Mouse (Mus musculus) intestine, embryonic 14.5 days (tissue): Measurements from ENCODE around the gene Ccdc137. TPM values are rescaled to one million over a fixed set of nuclear protein-coding genes. Genes with fewer than 3 reads are reported as not detected.
A peak's percentile ranks its signal among the peaks of the same experiment; 100 is the strongest.

Experiments
- ATAC-seq: fragments of 200-750 bp; cut with Nextera tagmentation; replicated peaks from 2 replicates; pipeline ENCODE4 v1.8.0; 2017; ENCODE audit warnings: low read depth, moderate number of reproducible peaks, moderate TSS enrichment, moderate library complexity; ENCODE audit not compliant: low FRiP score, low TSS enrichment
- DNase-seq: peaks from one replicate; pipeline ENCODE4 v3.0.0-alpha.2; 2018; ENCODE audit warnings: low spot score
- H3K27ac ChIP-seq: fragments of 300-500 bp; sonication (generic); 2 replicates; pipeline ENCODE4 v1.5.1; 2014; ENCODE audit warnings: low read depth, mild to moderate bottlenecking, control low read depth
- H3K27me3 ChIP-seq: fragments of 300-500 bp; sonication (generic); replicated peaks from 2 replicates; pipeline ENCODE4 v1.6.1; 2014; ENCODE audit warnings: low read length, control low read depth; ENCODE audit not compliant: control insufficient read depth, insufficient read depth
- H3K36me3 ChIP-seq: fragments of 300-500 bp; sonication (generic); 2 replicates; pipeline ENCODE4 v1.6.1; 2014; ENCODE audit warnings: low read length, control low read depth; ENCODE audit not compliant: control insufficient read depth, insufficient read depth
- H3K4me1 ChIP-seq: fragments of 300-500 bp; sonication (generic); replicated peaks from 2 replicates; pipeline ENCODE4 v1.6.1; 2014; ENCODE audit warnings: low read length, control low read depth, mixed read lengths; ENCODE audit not compliant: control insufficient read depth, insufficient read depth
- H3K4me2 ChIP-seq: fragments of 300-500 bp; sonication (generic); 2 replicates; pipeline ENCODE4 v1.6.1; 2014; ENCODE audit warnings: low read length
- H3K4me3 ChIP-seq: fragments of 300-500 bp; sonication (generic); 2 replicates; pipeline ENCODE4 v1.5.1; 2014; ENCODE audit warnings: low read depth, low read length, control low read depth, mixed read lengths
- H3K9ac ChIP-seq: fragments of 300-500 bp; sonication (generic); 2 replicates; pipeline ENCODE4 v1.6.1; 2014; ENCODE audit warnings: mild to moderate bottlenecking, low read length
- H3K9me3 ChIP-seq: fragments of 300-500 bp; sonication (generic); 2 replicates; pipeline ENCODE4 v1.6.1; 2016; ENCODE audit warnings: low read length, control low read depth; ENCODE audit not compliant: control insufficient read depth
- WGBS: fragments of 180-500 bp; shearing (Covaris S2); extraction: QIAGEN DNeasy Blood & Tissue Kit; methylation state at CpG from one replicate; pipeline ENCODE4 v1.1.7; 2014; 5-methylcytosine and 5-hydroxymethylcytosine counted together
- polyA plus RNA-seq: library from polyadenylated mRNA; unstranded; fragments of >200 nt; fragmentation: Nextera tagmentation; extraction: Ambion mirVana; gene quantifications from 2 replicates; pipeline ENCODE4 v1.2.1, GENCODE M21; 2014

The Ccdc137 gene
- polyA plus RNA-seq, 1 experiment from 2014 or later, result 31.2 TPM

GRCm38 (mm10) chr11:120467051-120467735 lies 9.3 kb downstream of the Ccdc137 start, which contains the start of gene Arl16:
Gene Arl16 (minus strand): TSS chr11:120467607.
- H3K9ac ChIP-seq, result peak within 1 kb of the TSS; percentile 83
- peak within 1 kb of the TSS; percentile 100 for H3K4me3 ChIP-seq
- peak within 1 kb of the TSS; percentile 64 for H3K27ac ChIP-seq
- H3K27me3 ChIP-seq, result no peaks in the 10 kb centered on the region
- H3K4me2 ChIP-seq, result peak within 1 kb of the TSS; percentile 97
- no peaks in the 10 kb centered on the region for H3K9me3 ChIP-seq
- H3K4me1 ChIP-seq, result peaks cover 18% of the 10 kb centered on the region
- WGBS, result under 1% methylated on average over 54 of the region's 54 CpGs
- DNase-seq (peak; percentile 97), ATAC-seq (peak; percentile 99)
- peaks cover 48% of the 10 kb centered on the region for H3K36me3 ChIP-seq

GRCm38 (mm10) chr11:120467736-120468092 lies 9.8 kb downstream of the Ccdc137 start:
- DNase-seq (no peak), ATAC-seq (no peak; the same call in 1 of the 2 replicates)
- Histone ChIP-seq H3K4me2 (peak overlapping the region; percentile 96), H3K27me3 (no peaks in the 10 kb centered on the region), H3K36me3 (peaks cover 48% of the 10 kb centered on the region), H3K9me3 (no peaks in the 10 kb centered on the region), H3K27ac (no peak overlapping the region), H3K9ac (peak overlapping the region; percentile 83), H3K4me1 (peaks cover 18% of the 10 kb centered on the region), H3K4me3 (peak overlapping the region; percentile 100)
- 1% methylated on average over 32 of the region's 33 CpGs for WGBS

DNA sequence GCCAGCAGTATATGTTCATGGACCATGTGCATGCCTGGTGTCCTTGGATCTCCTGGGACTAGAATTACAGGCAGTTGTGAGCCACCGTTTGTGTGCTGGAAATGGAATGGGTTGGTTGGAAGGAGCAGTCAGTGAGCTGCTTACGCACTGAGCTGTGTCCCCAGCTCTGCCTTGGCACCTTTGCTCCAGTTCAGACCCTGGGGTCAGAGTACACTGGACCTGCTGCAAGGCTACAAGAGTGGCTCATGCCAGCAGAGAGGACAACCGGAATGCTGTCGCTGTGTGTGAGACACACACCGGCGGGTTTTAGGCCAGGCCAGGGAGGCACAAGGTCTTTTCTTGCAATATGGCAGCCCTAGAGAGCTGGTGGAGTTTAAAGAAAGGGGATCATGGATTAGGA lies 14.1 kb downstream of the Ccdc137 start:
- WGBS, result 96% methylated on average over 6 of the region's 6 CpGs
- no peaks in the 10 kb centered on the region for H3K9me3 ChIP-seq
- no peak overlapping the region for H3K4me3 ChIP-seq
- peaks cover 8% of the 10 kb centered on the region for H3K4me1 ChIP-seq
- H3K27ac ChIP-seq, result no peak overlapping the region
- H3K36me3 ChIP-seq, result peaks cover 79% of the 10 kb centered on the region
- no peaks in the 10 kb centered on the region for H3K27me3 ChIP-seq
- ATAC-seq (no peak), DNase-seq (no peak)
- H3K9ac ChIP-seq, result no peak overlapping the region
- H3K4me2 ChIP-seq, result no peak overlapping the region

DNA sequence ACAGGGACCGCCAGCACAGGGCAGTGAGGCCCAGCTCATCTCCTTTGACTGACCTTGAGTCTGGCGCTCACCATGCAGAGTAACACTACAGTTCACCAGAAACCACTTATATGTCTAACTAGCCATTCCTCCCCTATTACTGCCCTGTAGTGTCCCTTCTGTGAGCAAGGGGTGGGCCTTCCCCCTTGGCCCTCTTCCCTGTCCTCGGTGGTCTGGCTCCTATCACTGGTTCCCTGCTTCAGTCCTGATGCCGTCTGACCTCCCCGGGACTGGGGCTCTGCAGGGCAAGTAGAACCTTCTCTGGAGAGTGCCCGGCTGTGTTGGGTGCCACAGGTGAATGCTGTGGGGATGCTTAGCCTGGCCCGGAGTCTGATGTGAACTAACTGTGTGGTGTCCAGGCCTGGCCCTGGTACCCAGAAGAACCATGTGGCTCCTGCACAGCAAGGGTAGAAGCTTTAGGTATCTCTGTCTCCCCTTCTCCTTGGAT lies 25.6 kb downstream of the Ccdc137 start:
- peaks cover 16% of the 10 kb centered on the region for H3K4me1 ChIP-seq
- H3K9me3 ChIP-seq, result no peaks in the 10 kb centered on the region
- ATAC-seq (no peak), DNase-seq (no peak)
- WGBS, result 85% methylated on average over 7 of the region's 7 CpGs
- H3K36me3 ChIP-seq, result peaks cover 82% of the 10 kb centered on the region
- no peaks in the 10 kb centered on the region for H3K27me3 ChIP-seq
- peak overlapping the region; percentile 78 for H3K9ac ChIP-seq
- H3K4me3 ChIP-seq, result peak overlapping the region; percentile 98; the same call in 1 of the 2 replicates
- H3K27ac ChIP-seq, result peak overlapping the region; percentile 80; the same call in 1 of the 2 replicates
- H3K4me2 ChIP-seq, result peak overlapping the region; percentile 88

DNA sequence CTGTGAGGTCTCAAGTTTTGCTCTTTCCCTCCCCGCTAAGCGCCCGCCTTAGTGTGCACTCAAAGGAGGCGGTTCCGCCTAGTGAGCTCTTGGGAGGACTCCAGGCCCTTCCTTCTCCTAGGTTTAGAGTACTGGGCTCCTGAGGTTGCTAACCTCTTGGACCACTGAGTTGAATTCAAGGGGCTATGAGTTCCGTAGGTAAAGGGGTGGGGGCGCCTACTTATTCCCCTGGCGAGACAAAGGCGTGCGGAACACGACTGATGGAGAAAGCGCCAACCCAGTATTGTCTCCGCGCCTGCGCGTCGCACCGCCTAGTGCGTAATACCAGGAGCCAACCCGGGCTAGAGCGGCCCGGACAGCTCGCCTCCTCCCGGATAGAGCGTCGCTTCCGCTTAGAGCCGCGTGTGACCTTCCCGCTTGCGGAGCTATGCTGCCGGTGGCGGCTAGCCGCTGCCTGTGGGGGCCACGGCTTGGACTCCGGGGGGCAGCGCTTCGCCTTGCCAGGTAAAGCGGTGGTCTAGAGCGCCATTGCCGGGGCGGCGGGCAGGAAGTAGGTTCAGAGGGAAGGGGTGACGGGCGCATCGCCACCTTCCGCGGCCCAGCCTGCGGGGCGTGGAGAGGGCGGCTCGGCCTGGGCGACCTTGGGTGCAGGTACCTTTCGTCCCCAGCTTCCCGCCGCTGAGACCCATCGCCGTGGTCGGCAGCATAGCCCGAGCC lies 26.5 kb downstream of the Ccdc137 start, which contains the start of gene Mrpl12:
Mrpl12 (plus strand) TSS at position 349 of the 717 bp plus-strand sequence.
- Histone ChIP-seq H3K36me3 (peaks cover 76% of the 10 kb centered on the region), H3K27ac (peak within 1 kb of the TSS; percentile 80), H3K4me3 (peak within 1 kb of the TSS; percentile 98), H3K27me3 (no peaks in the 10 kb centered on the region), H3K4me1 (peaks cover 16% of the 10 kb centered on the region), H3K9ac (peak within 1 kb of the TSS; percentile 78), H3K9me3 (no peaks in the 10 kb centered on the region), H3K4me2 (peak within 1 kb of the TSS; percentile 88)
- ATAC-seq, result peak; percentile 90
- WGBS, result under 1% methylated on average over 60 of the region's 60 CpGs
- peak; percentile 93 for DNase-seq

DNA sequence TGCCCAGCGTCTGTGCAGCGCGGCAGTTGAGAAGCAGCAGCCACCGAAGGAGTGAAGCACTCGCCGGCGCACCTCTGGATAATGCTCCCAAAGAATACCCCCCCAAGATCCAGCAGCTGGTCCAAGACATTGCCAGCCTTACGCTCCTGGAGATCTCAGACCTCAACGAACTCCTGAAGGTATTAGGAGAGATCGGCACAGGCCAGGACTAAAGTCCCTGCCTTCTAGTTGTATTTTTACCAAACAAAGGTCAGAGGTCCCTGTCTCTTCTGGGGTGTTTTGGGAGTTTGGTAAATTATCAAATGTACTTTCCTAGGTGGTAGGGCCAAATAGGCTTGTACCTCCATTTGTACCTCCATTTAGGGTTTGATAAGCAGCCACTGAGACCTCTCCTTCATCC lies 27.3 kb downstream of the Ccdc137 start:
- DNase-seq (no peak), ATAC-seq (no peak)
- Histone ChIP-seq H3K4me3 (peak overlapping the region; percentile 98), H3K9ac (peak overlapping the region; percentile 78), H3K36me3 (peaks cover 74% of the 10 kb centered on the region), H3K4me2 (peak overlapping the region; percentile 88), H3K27ac (no peak overlapping the region), H3K9me3 (no peaks in the 10 kb centered on the region), H3K27me3 (no peaks in the 10 kb centered on the region), H3K4me1 (peaks cover 16% of the 10 kb centered on the region)
- WGBS, result 10% methylated on average over 10 of the region's 10 CpGs

DNA sequence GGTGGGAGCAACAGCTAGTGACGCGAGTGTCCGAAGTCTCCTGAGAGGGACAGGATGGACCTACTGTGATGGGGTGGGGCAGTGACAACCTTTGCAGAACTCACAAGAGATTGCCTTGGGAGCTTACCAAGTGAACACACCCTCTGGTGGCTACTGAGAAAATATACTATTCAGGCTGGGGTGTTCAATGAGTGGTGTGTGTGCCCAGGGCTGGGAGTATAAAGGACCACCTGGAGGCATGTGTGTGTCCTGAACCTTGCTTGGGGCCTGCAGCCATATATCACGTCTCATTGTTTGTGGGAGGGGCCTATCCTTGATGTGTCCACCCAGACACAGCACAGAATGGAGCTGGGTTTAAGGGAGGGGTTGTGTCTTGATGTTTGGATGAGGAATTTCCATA lies 30.6 kb downstream of the Ccdc137 start:
- no peak overlapping the region for H3K27ac ChIP-seq
- peaks cover 32% of the 10 kb centered on the region for H3K4me1 ChIP-seq

DNA sequence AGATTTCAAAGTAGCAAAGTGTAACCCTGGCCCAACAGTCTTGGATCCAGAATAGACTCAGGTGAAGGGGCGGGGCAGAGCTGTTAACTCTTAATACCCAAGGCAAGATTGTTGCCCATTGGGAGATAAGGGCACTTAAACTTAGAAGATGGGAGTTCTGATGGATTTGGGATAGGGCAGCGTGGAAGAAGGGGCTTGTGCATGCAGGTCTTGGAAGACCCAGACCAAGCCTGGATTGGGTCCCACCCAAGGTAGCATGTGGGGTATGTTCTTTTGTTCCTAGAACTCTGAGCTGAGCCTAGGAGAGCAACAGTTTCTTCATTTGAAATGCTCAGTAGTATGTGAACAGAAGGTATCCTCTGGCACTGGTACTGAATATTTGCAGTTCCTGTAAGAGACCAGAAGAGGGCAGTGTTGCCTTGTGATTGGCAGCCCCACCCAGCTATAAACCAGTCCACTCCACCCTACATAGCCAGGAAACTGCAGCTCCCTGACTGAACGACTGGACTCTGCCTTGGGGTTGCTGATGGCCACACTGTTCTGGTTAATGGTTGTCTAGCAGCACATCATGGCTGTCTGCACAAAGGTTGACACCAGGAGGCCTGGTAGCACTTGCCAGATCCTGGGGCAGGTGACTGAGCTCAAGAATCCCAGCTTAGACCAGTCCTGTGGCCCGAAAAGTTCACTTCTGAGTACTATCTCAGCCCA lies 31.3 kb downstream of the Ccdc137 start:
- Histone ChIP-seq H3K4me1 (peaks cover 29% of the 10 kb centered on the region), H3K36me3 (peaks cover 41% of the 10 kb centered on the region)

More for the DNA sequence above, 30.6 kb downstream of the Ccdc137 start:
- ATAC-seq (no peak), DNase-seq (no peak)
- H3K4me2 ChIP-seq, result no peak overlapping the region
- H3K27me3 ChIP-seq, result no peaks in the 10 kb centered on the region
- H3K9ac ChIP-seq, result no peak overlapping the region
- 69% methylated on average over 4 of the region's 4 CpGs for WGBS
- H3K36me3 ChIP-seq, result peaks cover 42% of the 10 kb centered on the region
- H3K4me3 ChIP-seq, result no peak overlapping the region
- no peaks in the 10 kb centered on the region for H3K9me3 ChIP-seq

More for the DNA sequence above, 31.3 kb downstream of the Ccdc137 start:
- H3K4me2 ChIP-seq, result no peak overlapping the region
- H3K4me3 ChIP-seq, result no peak overlapping the region
- ATAC-seq (peak; percentile 63), DNase-seq (peak; percentile 77)
- no peaks in the 10 kb centered on the region for H3K9me3 ChIP-seq
- H3K27ac ChIP-seq, result no peak overlapping the region; the same call in 1 of the 2 replicates
- H3K9ac ChIP-seq, result no peak overlapping the region
- 61% methylated on average over 4 of the region's 4 CpGs for WGBS
- no peaks in the 10 kb centered on the region for H3K27me3 ChIP-seq
